Mouse (Mus musculus) bone marrow macrophage, adult 2 months (primary cell): Measurements from ENCODE around the gene Alk.

Experiments
- CTCF ChIP-seq: IDR thresholded peaks from 2 replicates; pipeline ENCODE4 v1.5.1; 2012; ENCODE audit warnings: low read depth, mild to moderate bottlenecking, low read length, moderate library complexity
- POLR2A ChIP-seq: IDR thresholded peaks from 2 replicates; pipeline ENCODE4 v1.6.1; 2012; ENCODE audit warnings: mild to moderate bottlenecking, low read depth, low read length, borderline replicate concordance

GRCm38 (mm10) chr17:72417451-72417850 lies 187.0 kb downstream of the Alk start:
- TF ChIP-seq CTCF: no peak
- TF ChIP-seq POLR2A: no peak
